Mouse (Mus musculus): ENCODE results near the gene Tspan12. TPM values are rescaled to one million over a fixed set of nuclear protein-coding genes. Genes with fewer than 3 reads are reported as not detected.
A peak's percentile ranks its signal among the peaks of the same experiment; 100 is the strongest.

Tspan12 gene
- polyA plus RNA-seq, 1 experiment, result 15.9 TPM

DNA sequence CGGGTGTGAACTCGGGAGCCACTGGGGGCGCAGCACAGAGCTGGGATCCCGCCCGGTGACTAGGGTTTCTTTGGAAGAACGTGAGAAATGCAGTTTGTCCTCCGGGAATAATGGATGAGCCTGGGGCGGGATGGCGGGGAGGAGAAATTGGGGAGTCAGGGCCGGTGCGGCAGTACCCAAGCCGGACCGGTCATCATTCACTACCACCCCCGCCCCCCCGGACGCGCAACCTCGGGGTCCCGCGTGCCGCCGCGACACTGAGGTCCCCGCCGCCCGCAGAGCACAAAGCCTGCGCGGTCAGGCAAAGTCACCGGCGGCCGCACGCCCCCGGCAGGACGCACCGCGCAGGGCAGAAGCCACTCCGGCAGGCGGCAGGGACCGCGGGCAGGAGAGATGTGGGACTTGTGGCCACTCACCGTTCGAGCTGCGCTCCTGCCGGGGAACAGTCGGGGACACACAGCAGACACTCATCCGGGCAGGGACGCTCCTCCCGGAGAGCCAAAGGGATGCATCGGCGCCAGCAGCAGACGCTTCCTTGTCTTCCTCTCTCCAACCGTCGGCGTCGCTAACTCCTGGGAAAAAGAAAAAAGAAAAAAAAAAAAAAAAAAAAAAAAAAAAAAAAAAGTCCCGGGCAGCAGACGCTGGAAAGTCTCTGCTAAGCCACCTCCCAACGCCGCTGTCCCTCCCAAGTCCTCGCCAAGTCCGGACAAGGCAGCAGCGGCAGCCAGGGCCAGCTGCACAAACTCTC is 545 bp downstream of the Tspan12 start:
- peak; percentile 90 for DNase-seq (ENCODE audit: low read depth)
- TF ChIP-seq POLR2A (IDR thresholded peaks at IDR 0.05; ENCODE audit: borderline replicate concordance, extremely low read depth, insufficient read depth, insufficient read length, poor library complexity, severe bottlenecking) (peak; percentile 58; the same call in 1 of the 2 replicates), CTCF (IDR thresholded peaks at IDR 0.05; ENCODE audit: borderline replicate concordance, extremely low read depth, insufficient read depth, insufficient read length) (peak; percentile 69)

GRCm38 (mm10) chr6:21851346-21851595 is 1.0 kb downstream of the Tspan12 start:
- TF ChIP-seq CTCF (IDR thresholded peaks at IDR 0.05; ENCODE audit: borderline replicate concordance, extremely low read depth, insufficient read depth, insufficient read length) (no peak), POLR2A (IDR thresholded peaks at IDR 0.05; ENCODE audit: borderline replicate concordance, extremely low read depth, insufficient read depth, insufficient read length, poor library complexity, severe bottlenecking) (no peak)
- no peak for DNase-seq (ENCODE audit: low read depth)

GRCm38 (mm10) chr6:21850526-21851345 is 1.6 kb downstream of the Tspan12 start:
- DNase-seq (ENCODE audit: low read depth), result peak; percentile 57
- TF ChIP-seq POLR2A (IDR thresholded peaks at IDR 0.05; ENCODE audit: borderline replicate concordance, extremely low read depth, insufficient read depth, insufficient read length, poor library complexity, severe bottlenecking) (no peak), CTCF (IDR thresholded peaks at IDR 0.05; ENCODE audit: borderline replicate concordance, extremely low read depth, insufficient read depth, insufficient read length) (no peak)

GRCm38 (mm10) chr6:21848808-21849207 is 3.5 kb downstream of the Tspan12 start:
- TF ChIP-seq CTCF (IDR thresholded peaks at IDR 0.05; ENCODE audit: borderline replicate concordance, extremely low read depth, insufficient read depth, insufficient read length), result no peak
- TF ChIP-seq POLR2A (IDR thresholded peaks at IDR 0.05; ENCODE audit: borderline replicate concordance, extremely low read depth, insufficient read depth, insufficient read length, poor library complexity, severe bottlenecking), result no peak
- no peak for DNase-seq (ENCODE audit: low read depth)

GRCm38 (mm10) chr6:21839976-21840775 is 12.1 kb downstream of the Tspan12 start:
- DNase-seq (ENCODE audit: low read depth), result peak; percentile 96
- no peak for TF ChIP-seq CTCF (IDR thresholded peaks at IDR 0.05; ENCODE audit: borderline replicate concordance, extremely low read depth, insufficient read depth, insufficient read length)
- no peak for TF ChIP-seq POLR2A (IDR thresholded peaks at IDR 0.05; ENCODE audit: borderline replicate concordance, extremely low read depth, insufficient read depth, insufficient read length, poor library complexity, severe bottlenecking)

DNA sequence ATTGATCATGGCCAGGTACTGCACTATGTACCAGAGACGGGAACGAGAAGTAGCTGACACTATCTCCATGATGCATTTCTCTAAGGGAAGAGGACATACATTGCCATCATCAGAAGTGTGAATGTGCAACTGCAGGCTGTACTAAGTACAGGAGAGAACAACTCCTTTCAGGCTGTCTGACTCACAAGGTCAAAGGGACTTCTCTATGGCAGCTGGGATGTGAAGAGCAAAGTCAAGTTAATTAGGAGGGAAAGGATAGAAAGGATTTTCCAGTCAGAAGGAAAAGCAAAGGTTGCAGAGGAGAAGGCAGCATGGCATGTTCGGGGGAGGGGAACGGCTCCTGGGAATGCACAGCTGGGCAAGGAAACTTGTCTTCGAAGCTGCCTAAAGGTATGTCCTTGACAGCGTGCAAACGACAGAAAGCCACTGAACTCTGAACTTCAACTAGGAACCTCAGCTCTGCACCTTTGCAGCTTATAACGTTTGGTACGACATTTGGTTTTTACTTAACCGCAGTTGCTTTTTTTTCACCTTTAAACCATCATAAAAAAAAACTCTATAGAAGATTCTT is 13.0 kb downstream of the Tspan12 start:
- TF ChIP-seq CTCF (IDR thresholded peaks at IDR 0.05; ENCODE audit: borderline replicate concordance, extremely low read depth, insufficient read depth, insufficient read length), result no peak
- TF ChIP-seq POLR2A (IDR thresholded peaks at IDR 0.05; ENCODE audit: borderline replicate concordance, extremely low read depth, insufficient read depth, insufficient read length, poor library complexity, severe bottlenecking), result no peak
- DNase-seq (ENCODE audit: low read depth), result peak; percentile 51

GRCm38 (mm10) chr6:21833531-21833930 is 18.8 kb downstream of the Tspan12 start:
- no peak for DNase-seq (ENCODE audit: low read depth)
- no peak for TF ChIP-seq CTCF (IDR thresholded peaks at IDR 0.05; ENCODE audit: borderline replicate concordance, extremely low read depth, insufficient read depth, insufficient read length)
- no peak for TF ChIP-seq POLR2A (IDR thresholded peaks at IDR 0.05; ENCODE audit: borderline replicate concordance, extremely low read depth, insufficient read depth, insufficient read length, poor library complexity, severe bottlenecking)

- TF ChIP-seq POLR2A (IDR thresholded peaks at IDR 0.05; ENCODE audit: borderline replicate concordance, extremely low read depth, insufficient read depth, insufficient read length, poor library complexity, severe bottlenecking) (no peak), CTCF (IDR thresholded peaks at IDR 0.05; ENCODE audit: borderline replicate concordance, extremely low read depth, insufficient read depth, insufficient read length) (no peak)
- DNase-seq (ENCODE audit: low read depth), result no peak
Measured at GRCm38 (mm10) chr6:21831871-21832270, 20.4 kb downstream of the Tspan12 start.

DNA sequence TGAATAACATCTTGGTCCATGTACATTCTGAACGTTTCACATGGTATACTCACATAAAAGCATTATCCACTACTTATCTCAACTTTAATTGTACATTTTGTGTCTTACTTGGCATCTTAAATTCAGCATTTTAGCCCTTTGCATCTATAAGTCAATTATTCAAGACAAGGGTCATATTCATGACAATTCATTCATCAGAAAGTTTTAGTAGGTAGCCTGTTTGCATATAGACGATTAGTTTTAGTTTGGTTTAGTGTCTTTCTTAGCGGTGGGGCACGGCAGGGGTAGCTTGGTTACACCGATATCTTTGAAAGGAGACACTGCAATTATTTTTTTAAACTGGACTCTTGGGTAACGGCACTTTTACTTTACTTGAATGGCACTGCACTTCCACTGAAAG is 21.4 kb downstream of the Tspan12 start:
- DNase-seq (ENCODE audit: low read depth), result no peak
- TF ChIP-seq CTCF (IDR thresholded peaks at IDR 0.05; ENCODE audit: borderline replicate concordance, extremely low read depth, insufficient read depth, insufficient read length) (no peak), POLR2A (IDR thresholded peaks at IDR 0.05; ENCODE audit: borderline replicate concordance, extremely low read depth, insufficient read depth, insufficient read length, poor library complexity, severe bottlenecking) (no peak)

GRCm38 (mm10) chr6:21829930-21830329 is 22.4 kb downstream of the Tspan12 start:
- DNase-seq (ENCODE audit: low read depth), result peak; percentile 31
- TF ChIP-seq POLR2A (IDR thresholded peaks at IDR 0.05; ENCODE audit: borderline replicate concordance, extremely low read depth, insufficient read depth, insufficient read length, poor library complexity, severe bottlenecking), result no peak
- TF ChIP-seq CTCF (IDR thresholded peaks at IDR 0.05; ENCODE audit: borderline replicate concordance, extremely low read depth, insufficient read depth, insufficient read length), result no peak

GRCm38 (mm10) chr6:21828437-21828836 is 23.9 kb downstream of the Tspan12 start:
- no peak for TF ChIP-seq CTCF (IDR thresholded peaks at IDR 0.05; ENCODE audit: borderline replicate concordance, extremely low read depth, insufficient read depth, insufficient read length)
- no peak for TF ChIP-seq POLR2A (IDR thresholded peaks at IDR 0.05; ENCODE audit: borderline replicate concordance, extremely low read depth, insufficient read depth, insufficient read length, poor library complexity, severe bottlenecking)
- no peak for DNase-seq (ENCODE audit: low read depth)

Data from brain, embryonic 14.5 days (tissue).